Mouse (Mus musculus): ENCODE results near the gene Podxl. TPM values are rescaled to one million over a fixed set of nuclear protein-coding genes. Genes with fewer than 3 reads are reported as not detected.
"Not testable (repeated sequence)": the region's sequence is repeated elsewhere in the genome, so short reads cannot be mapped to it uniquely, and the experiment has no call there.

Gene Podxl
- polyA plus RNA-seq, 1 experiment from 2014 or later, result 37.0 TPM

GRCm38 (mm10) chr6:31564901-31565391 is 1.2 kb upstream of the Podxl start:
- no peak overlapping the region for H3K9ac ChIP-seq
- H3K27me3 ChIP-seq, result peaks cover 39% of the 10 kb centered on the region
- no peaks in the 10 kb centered on the region for H3K9me3 ChIP-seq

GRCm38 (mm10) chr6:31564182-31564531 is 376 bp upstream of the Podxl start:
- Histone ChIP-seq H3K4me2 (peak overlapping the region; percentile 86), H3K4me1 (peaks cover 30% of the 10 kb centered on the region), H3K4me3 (peak overlapping the region; percentile 75), H3K27ac (no peak overlapping the region), H3K27me3 (peaks cover 39% of the 10 kb centered on the region), H3K9me3 (no peaks in the 10 kb centered on the region), H3K9ac (peak overlapping the region; percentile 71), H3K36me3 (no peaks in the 10 kb centered on the region)
- 2% methylated on average over 18 of the region's 18 CpGs for WGBS
- no peak; the same call in 1 of the 2 replicates for ATAC-seq (ENCODE audit: borderline replicate concordance, extremely low read depth, low FRiP score, low TSS enrichment)

More at GRCm38 (mm10) chr6:31564901-31565391, 1.2 kb upstream of the Podxl start:
- WGBS, result 4% methylated on average over 17 of the region's 17 CpGs
- Histone ChIP-seq H3K36me3 (no peaks in the 10 kb centered on the region), H3K27ac (0 out of 2 replicates have a peak overlapping the region, but pooled peaks have one; percentile 12), H3K4me2 (peak overlapping the region; percentile 86), H3K4me1 (peaks cover 23% of the 10 kb centered on the region), H3K4me3 (peak overlapping the region; percentile 75; the same call in 1 of the 2 replicates)
- no peak for ATAC-seq (ENCODE audit: borderline replicate concordance, extremely low read depth, low FRiP score, low TSS enrichment)

DNA sequence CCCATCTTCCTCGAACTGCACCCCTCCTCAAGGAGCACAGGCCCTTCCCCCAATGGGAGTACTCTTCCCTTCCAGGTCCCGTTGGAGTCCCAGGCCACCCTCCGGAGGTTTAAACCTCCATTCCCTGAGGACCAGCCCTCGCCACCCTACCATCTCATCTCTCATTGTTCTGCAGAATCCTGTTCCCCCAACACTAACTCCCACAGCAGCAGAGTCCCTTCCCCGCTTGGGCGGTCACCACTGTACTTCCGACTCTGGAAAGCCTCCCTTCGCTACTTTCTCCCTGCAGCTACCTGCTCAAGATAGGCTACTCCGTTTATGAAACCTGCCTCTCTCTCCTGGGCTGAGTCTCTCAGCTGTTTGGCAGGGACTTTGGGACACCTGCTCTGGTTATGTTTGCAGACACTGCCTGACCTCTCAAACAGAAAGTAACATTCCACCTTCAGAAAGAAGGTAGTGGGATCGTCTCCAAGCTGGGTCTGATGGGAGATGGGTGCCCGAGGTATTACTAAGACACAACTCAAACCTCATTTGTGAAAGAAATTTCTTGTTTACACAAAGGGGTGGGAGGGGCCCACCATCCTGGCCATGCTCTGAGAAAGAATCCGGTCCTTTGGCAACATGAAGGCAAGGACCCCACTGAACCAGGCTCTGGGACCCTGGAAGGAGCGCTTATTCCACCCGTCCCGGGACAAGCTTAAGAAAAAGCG is 1.3 kb downstream of the Podxl start:
- Histone ChIP-seq H3K4me3 (peak overlapping the region; percentile 75), H3K9me3 (no peaks in the 10 kb centered on the region), H3K9ac (peak overlapping the region; percentile 71), H3K4me2 (peak overlapping the region; percentile 86), H3K36me3 (no peaks in the 10 kb centered on the region), H3K4me1 (peaks cover 30% of the 10 kb centered on the region), H3K27ac (peak overlapping the region; percentile 64), H3K27me3 (peaks cover 39% of the 10 kb centered on the region)
- 7% methylated on average over 16 of the region's 16 CpGs for WGBS
- no peak for ATAC-seq (ENCODE audit: borderline replicate concordance, extremely low read depth, low FRiP score, low TSS enrichment)

GRCm38 (mm10) chr6:31561948-31562347 is 1.8 kb downstream of the Podxl start:
- peaks cover 39% of the 10 kb centered on the region for H3K27me3 ChIP-seq
- peak overlapping the region; percentile 86 for H3K4me2 ChIP-seq
- 34% methylated on average over 3 of the region's 3 CpGs for WGBS
- ATAC-seq (ENCODE audit: borderline replicate concordance, extremely low read depth, low FRiP score, low TSS enrichment); H3K9me3 ChIP-seq; H3K36me3 ChIP-seq: not testable (repeated sequence)
- peak overlapping the region; percentile 75 for H3K4me3 ChIP-seq
- peak overlapping the region; percentile 71 for H3K9ac ChIP-seq
- peaks cover 30% of the 10 kb centered on the region for H3K4me1 ChIP-seq
- peak overlapping the region; percentile 64; the same call in 1 of the 2 replicates for H3K27ac ChIP-seq

- H3K27me3 ChIP-seq, result peaks cover 34% of the 10 kb centered on the region
These were observed 3.4 kb downstream of the Podxl start for GRCm38 (mm10) chr6:31560138-31560959.

GRCm38 (mm10) chr6:31556460-31557100 is 7.2 kb downstream of the Podxl start:
- Histone ChIP-seq H3K36me3 (no peaks in the 10 kb centered on the region), H3K4me2 (no peak overlapping the region), H3K9ac (no peak overlapping the region), H3K27me3 (0 out of 2 replicates have a peak, but pooled peaks cover 2% of the 10 kb centered on the region), H3K27ac (no peak overlapping the region), H3K4me3 (no peak overlapping the region), H3K4me1 (peaks cover 21% of the 10 kb centered on the region), H3K9me3 (no peaks in the 10 kb centered on the region)
- ATAC-seq (ENCODE audit: borderline replicate concordance, extremely low read depth, low FRiP score, low TSS enrichment), result no peak
- WGBS, result 84% methylated on average over 7 of the region's 7 CpGs

More at GRCm38 (mm10) chr6:31560138-31560959, 3.4 kb downstream of the Podxl start:
- Histone ChIP-seq H3K4me3 (no peak overlapping the region), H3K36me3 (no peaks in the 10 kb centered on the region), H3K4me2 (peak overlapping the region; percentile 16), H3K9ac (no peak overlapping the region), H3K9me3 (no peaks in the 10 kb centered on the region), H3K27ac (peak overlapping the region; percentile 37; the same call in 1 of the 2 replicates), H3K4me1 (peaks cover 30% of the 10 kb centered on the region)
- no peak for ATAC-seq (ENCODE audit: borderline replicate concordance, extremely low read depth, low FRiP score, low TSS enrichment)
- 24% methylated on average over 13 of the region's 13 CpGs for WGBS

GRCm38 (mm10) chr6:31550876-31551532 is 12.8 kb downstream of the Podxl start:
- ATAC-seq (ENCODE audit: borderline replicate concordance, extremely low read depth, low FRiP score, low TSS enrichment), result no peak
- WGBS, result 64% methylated on average over 22 of the region's 22 CpGs
- peaks cover 30% of the 10 kb centered on the region for H3K4me1 ChIP-seq

GRCm38 (mm10) chr6:31549361-31550051 is 14.3 kb downstream of the Podxl start:
- WGBS, result 15% methylated on average over 5 of the region's 5 CpGs
- peaks cover 30% of the 10 kb centered on the region for H3K4me1 ChIP-seq
- H3K9ac ChIP-seq, result no peak overlapping the region
- no peaks in the 10 kb centered on the region for H3K27me3 ChIP-seq
- H3K4me3 ChIP-seq, result no peak overlapping the region
- peak overlapping the region; percentile 47 for H3K27ac ChIP-seq
- no peaks in the 10 kb centered on the region for H3K36me3 ChIP-seq
- ATAC-seq (ENCODE audit: borderline replicate concordance, extremely low read depth, low FRiP score, low TSS enrichment), result peak; percentile 74
- no peaks in the 10 kb centered on the region for H3K9me3 ChIP-seq
- no peak overlapping the region for H3K4me2 ChIP-seq

More at GRCm38 (mm10) chr6:31550876-31551532, 12.8 kb downstream of the Podxl start:
- H3K27me3 ChIP-seq, result no peaks in the 10 kb centered on the region
- H3K9ac ChIP-seq, result no peak overlapping the region
- H3K36me3 ChIP-seq, result no peaks in the 10 kb centered on the region
- H3K27ac ChIP-seq, result peak overlapping the region; percentile 31; the same call in 1 of the 2 replicates
- H3K4me3 ChIP-seq, result no peak overlapping the region
- no peaks in the 10 kb centered on the region for H3K9me3 ChIP-seq
- H3K4me2 ChIP-seq, result no peak overlapping the region

GRCm38 (mm10) chr6:31544318-31544717 is 19.5 kb downstream of the Podxl start:
- Histone ChIP-seq H3K9me3 (no peaks in the 10 kb centered on the region), H3K27ac (peak overlapping the region; percentile 34), H3K4me1 (peaks cover 10% of the 10 kb centered on the region), H3K4me2 (peak overlapping the region; percentile 30), H3K36me3 (no peaks in the 10 kb centered on the region), H3K27me3 (no peaks in the 10 kb centered on the region), H3K4me3 (no peak overlapping the region), H3K9ac (no peak overlapping the region)
- peak; percentile 51; the same call in 1 of the 2 replicates for ATAC-seq (ENCODE audit: borderline replicate concordance, extremely low read depth, low FRiP score, low TSS enrichment)
- 49% methylated on average over 4 of the region's 4 CpGs for WGBS

DNA sequence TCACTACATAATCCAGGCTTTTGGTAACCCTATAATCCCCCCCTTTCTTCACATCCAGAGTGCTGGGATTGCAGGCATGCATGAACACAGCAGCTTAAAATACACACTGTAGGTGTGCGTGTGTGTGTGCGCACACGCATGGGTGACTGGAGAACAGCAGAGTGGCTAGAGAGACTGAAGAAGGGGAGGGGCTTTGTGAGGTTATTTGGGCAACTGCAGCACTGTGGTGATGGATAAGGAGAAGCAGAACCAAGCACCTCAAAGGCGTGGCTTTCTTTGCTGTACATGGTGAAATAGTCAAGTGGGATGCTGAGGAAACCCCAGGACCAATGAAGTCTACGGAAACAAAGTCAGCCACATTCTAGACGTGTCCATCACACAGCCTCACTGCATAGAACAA is 23.8 kb downstream of the Podxl start:
- H3K27me3 ChIP-seq, result no peaks in the 10 kb centered on the region
- WGBS, result 79% methylated on average over 6 of the region's 6 CpGs
- no peak for ATAC-seq (ENCODE audit: borderline replicate concordance, extremely low read depth, low FRiP score, low TSS enrichment)
- no peak overlapping the region for H3K9ac ChIP-seq
- no peaks in the 10 kb centered on the region for H3K36me3 ChIP-seq
- H3K4me2 ChIP-seq, result no peak overlapping the region
- no peak overlapping the region for H3K27ac ChIP-seq
- H3K4me1 ChIP-seq, result no peaks in the 10 kb centered on the region
- H3K9me3 ChIP-seq, result no peaks in the 10 kb centered on the region
- H3K4me3 ChIP-seq, result no peak overlapping the region
